Mouse (Mus musculus) C2C12 (cell line): Measurements from ENCODE around the gene R3hcc1l.

ENCODE experiments used
- CTCF ChIP-seq: IDR thresholded peaks from one replicate; pipeline ENCODE4 v1.5.1; 2011; ENCODE audit not compliant: control insufficient read depth, insufficient read depth, insufficient read length
- MAX ChIP-seq: IDR thresholded peaks from one replicate; pipeline ENCODE4 v1.6.1; 2011; ENCODE audit warnings: mild to moderate bottlenecking, control low read depth
- MYOD1 ChIP-seq: IDR thresholded peaks from one replicate; pipeline ENCODE4 v1.6.1; 2011; ENCODE audit warnings: low read depth; ENCODE audit not compliant: control insufficient read depth, insufficient read length
- MYOG ChIP-seq: IDR thresholded peaks from one replicate; pipeline ENCODE4 v1.6.1; 2011; ENCODE audit not compliant: control insufficient read depth, insufficient read length; ENCODE audit errors: extremely low read depth
- USF1 ChIP-seq: IDR thresholded peaks from one replicate; pipeline ENCODE4 v1.6.1; 2011; ENCODE audit warnings: low read depth, mild to moderate bottlenecking, control low read depth, moderate library complexity

- no peak for TF ChIP-seq CTCF
- TF ChIP-seq USF1, result no peak
- no peak for TF ChIP-seq MAX
- no peak for TF ChIP-seq MYOG
- TF ChIP-seq MYOD1, result no peak
These were observed 81.3 kb downstream of the R3hcc1l start for GRCm38 (mm10) chr19:42599891-42600290.
